Mouse (Mus musculus): ENCODE data around the gene Bicdl2. TPM values are rescaled to one million over a fixed set of nuclear protein-coding genes. Genes with fewer than 3 reads are reported as not detected.

Bicdl2 gene
- polyA plus RNA-seq, 1 experiment from 2014 or later: 0.22 TPM

DNA sequence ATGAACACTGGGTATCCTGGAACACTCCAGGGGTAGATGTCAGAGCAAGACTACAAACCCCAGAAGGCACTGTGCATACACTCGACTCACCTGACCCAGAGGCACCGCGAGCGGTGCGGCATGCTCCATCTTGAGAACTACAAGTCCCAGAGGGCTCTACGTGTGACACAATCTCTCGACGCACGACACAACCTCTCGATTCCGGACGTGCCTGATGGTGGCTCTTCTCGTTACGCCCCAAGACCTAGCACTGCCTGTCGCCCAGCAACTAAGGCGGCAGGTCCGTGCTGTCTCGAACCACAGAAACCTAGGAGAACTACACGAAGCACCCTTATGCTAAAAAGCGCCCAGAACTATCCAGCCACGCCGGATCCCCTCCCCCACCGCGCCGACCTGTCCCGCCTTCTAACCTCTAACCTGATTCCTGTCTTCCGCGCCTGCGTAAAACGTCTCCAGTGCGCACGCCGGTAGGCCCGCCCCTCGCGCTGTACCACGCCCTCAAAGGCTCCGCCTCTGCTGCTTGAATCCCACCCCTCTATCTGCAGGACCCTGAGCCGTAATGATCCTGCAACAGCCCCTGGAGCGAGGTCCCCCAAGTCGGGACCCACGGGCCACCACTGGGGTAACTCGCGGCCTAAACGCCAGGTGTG, 13.2 kb downstream of the Bicdl2 start, which contains the start of the genes Hcfc1r1 and Thoc6:
TSS of gene Hcfc1r1 (plus strand) at position 173 of the 650 bp plus-strand sequence.
TSS of gene Thoc6 (minus strand) at position 459 of the 650 bp plus-strand sequence.
- ChIA-PET POLR2A (interaction anchor here (1.5 to 4.0 kb wide), 2 partner anchors 8 to 26 kb away, joined by 4 to 28 read pairs; no protein-coding TSS in a partner anchor), CTCF (interaction anchor here (1.2 to 2.9 kb wide), 3 partner anchors 10 to 26 kb away, joined by 3 to 13 read pairs (median 3); no protein-coding TSS in a partner anchor)
- DNase-seq (ENCODE audit: low read depth, low spot score) (peak; percentile 77), ATAC-seq (peak; percentile 68)
- in situ Hi-C loops (cut with MboI; ENCODE audit: low pct_unique_long_range_greater_than_20kb): no loop called here
- H3K27me3 ChIP-seq: no peaks in the 10 kb centered on the region
- no peak for TF ChIP-seq CTCF (IDR thresholded peaks at IDR 0.05)

DNA sequence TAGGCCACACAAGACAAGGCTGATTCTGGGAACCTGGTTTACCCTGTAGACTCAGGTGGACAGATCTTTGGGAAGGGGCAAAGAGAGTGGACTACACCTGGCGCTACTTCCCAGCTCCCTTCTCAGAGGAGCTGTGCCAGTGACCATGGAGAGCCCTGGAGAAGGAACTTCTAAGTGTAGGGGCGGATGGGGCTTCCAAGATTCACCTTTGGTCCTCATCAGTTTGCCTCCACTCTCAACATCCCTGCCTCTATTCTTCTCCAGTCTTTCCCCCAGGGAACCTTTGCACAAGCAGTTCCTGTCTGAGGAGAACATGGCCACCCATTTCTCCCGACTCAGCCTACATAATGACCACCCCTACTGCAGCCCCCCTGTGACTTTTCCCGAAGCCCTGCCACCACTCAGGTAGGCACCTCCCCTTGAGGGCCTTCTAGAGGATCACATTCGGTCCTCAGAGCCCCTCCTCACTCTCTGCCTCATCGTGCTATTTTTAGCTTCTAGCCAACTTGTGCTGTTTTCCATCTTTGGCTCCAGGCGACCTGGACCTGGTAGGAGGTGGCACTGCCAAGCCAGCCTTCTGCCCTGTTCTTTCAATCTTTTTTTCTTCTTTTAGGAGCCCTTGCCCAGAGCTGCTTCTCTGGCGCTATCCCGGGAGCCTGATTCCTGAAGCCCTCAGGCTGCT, 14.1 kb downstream of the Bicdl2 start:
- ChIA-PET POLR2A (interaction anchor here (1.0 to 4.0 kb wide), 4 partner anchors 9 to 62 kb away, joined by 3 to 28 read pairs (median 4); no protein-coding TSS in a partner anchor), CTCF (interaction anchor here (1.2 to 2.9 kb wide), 4 partner anchors 16 to 32 kb away, joined by 3 to 13 read pairs (median 3); no protein-coding TSS in a partner anchor)
- in situ Hi-C loops (cut with MboI; ENCODE audit: low pct_unique_long_range_greater_than_20kb): no loop called here
- ATAC-seq (peak; percentile 0), DNase-seq (ENCODE audit: low read depth, low spot score) (no peak)
- no peak for TF ChIP-seq CTCF (IDR thresholded peaks at IDR 0.05)
- H3K27me3 ChIP-seq: no peaks in the 10 kb centered on the region

- in situ Hi-C loops (cut with MboI; ENCODE audit: low pct_unique_long_range_greater_than_20kb): no loop called here
- POLR2A ChIA-PET: interaction anchor here (1.0 to 4.0 kb wide), 4 partner anchors 10 to 62 kb away, joined by 3 to 28 read pairs (median 4); no protein-coding TSS in a partner anchor
- CTCF ChIA-PET: interaction anchor here (1.3 to 2.9 kb wide), 3 partner anchors 17 to 31 kb away, joined by 3 to 13 read pairs (median 3); no protein-coding TSS in a partner anchor
- no peak for TF ChIP-seq CTCF (IDR thresholded peaks at IDR 0.05)
- peak; percentile 37 for ATAC-seq
- no peaks in the 10 kb centered on the region for H3K27me3 ChIP-seq
- no peak for DNase-seq (ENCODE audit: low read depth, low spot score)
Measured at GRCm38 (mm10) chr17:23675127-23675526, 14.8 kb downstream of the Bicdl2 start.

DNA sequence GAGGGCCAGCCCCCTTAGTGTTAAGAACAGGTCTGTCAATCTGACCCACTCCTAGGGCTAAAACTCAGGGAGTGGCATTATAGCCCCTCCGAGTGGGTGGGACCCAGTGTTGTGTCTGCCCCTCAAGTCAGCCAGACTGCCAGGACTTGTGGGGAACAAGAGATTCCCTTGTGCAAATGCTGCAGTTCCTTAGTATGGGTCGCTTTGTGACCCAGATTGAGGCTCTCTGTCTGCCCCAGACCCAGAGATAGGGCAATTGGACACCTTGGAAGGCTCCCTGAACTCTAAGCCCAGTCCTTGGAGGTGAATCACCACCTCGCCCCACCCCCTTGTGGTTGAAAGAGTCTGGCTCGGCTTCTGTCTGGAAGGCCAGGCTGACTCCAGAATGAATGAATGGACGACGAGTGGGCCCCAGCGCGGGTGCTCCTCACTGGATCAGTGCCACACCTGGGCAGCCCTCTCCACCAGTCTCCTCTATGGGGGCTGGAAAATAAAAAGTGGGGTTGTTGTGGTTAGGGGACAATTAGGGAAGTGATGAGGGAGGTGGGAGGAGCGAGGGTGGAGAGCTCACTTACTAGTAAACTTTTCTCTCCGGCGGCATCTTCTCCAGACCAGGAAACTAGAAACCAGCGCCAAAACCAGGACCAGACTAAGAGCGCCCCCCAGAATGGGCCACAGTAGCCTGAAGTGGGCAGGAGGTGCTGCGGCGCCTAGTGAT, 15.4 kb downstream of the Bicdl2 start:
- POLR2A ChIA-PET: interaction anchor here (0.6 to 4.0 kb wide), 4 partner anchors 8 to 1434 kb away, joined by 3 to 28 read pairs (median 3); no protein-coding TSS in a partner anchor
- H3K27me3 ChIP-seq: no peaks in the 10 kb centered on the region
- DNase-seq (ENCODE audit: low read depth, low spot score) (peak; percentile 71), ATAC-seq (peak; percentile 61)
- TF ChIP-seq CTCF (IDR thresholded peaks at IDR 0.05): no peak
- in situ Hi-C loops (cut with MboI; ENCODE audit: low pct_unique_long_range_greater_than_20kb): no loop called here
- CTCF ChIA-PET: interaction anchor here (2.9 kb wide), 1 partner anchor 24 kb away, joined by 13 read pairs; no protein-coding TSS in a partner anchor

- DNase-seq (ENCODE audit: low read depth, low spot score) (no peak), ATAC-seq (no peak)
- no peak for TF ChIP-seq CTCF (IDR thresholded peaks at IDR 0.05)
- POLR2A ChIA-PET: interaction anchor here (1.0 to 4.0 kb wide), 3 partner anchors 9 to 25 kb away, joined by 3 to 28 read pairs (median 3); no protein-coding TSS in a partner anchor
- H3K27me3 ChIP-seq: no peaks in the 10 kb centered on the region
- in situ Hi-C loops (cut with MboI; ENCODE audit: low pct_unique_long_range_greater_than_20kb): no loop called here
- CTCF ChIA-PET: interaction anchor here (2.9 kb wide), 1 partner anchor 23 kb away, joined by 13 read pairs; no protein-coding TSS in a partner anchor
Measured at GRCm38 (mm10) chr17:23676473-23677031, 16.2 kb downstream of the Bicdl2 start.

GRCm38 (mm10) chr17:23677236-23677679, 17.0 kb downstream of the Bicdl2 start, which contains the start of gene Tnfrsf12a:
Gene Tnfrsf12a (minus strand): TSS chr17:23677468.
- in situ Hi-C loops (cut with MboI; ENCODE audit: low pct_unique_long_range_greater_than_20kb): no loop called here
- peak; percentile 29 for ATAC-seq

GRCm38 (mm10) chr17:23679127-23679835, 19.0 kb downstream of the Bicdl2 start, which contains the start of gene Cldn6:
Gene Cldn6 (plus strand): TSS chr17:23679249.
- H3K27me3 ChIP-seq: no peaks in the 10 kb centered on the region
- ChIA-PET POLR2A (no interaction called here), CTCF (no interaction called here)
- TF ChIP-seq CTCF (IDR thresholded peaks at IDR 0.05): no peak
- ATAC-seq (no peak), DNase-seq (ENCODE audit: low read depth, low spot score) (no peak)
- in situ Hi-C loops (cut with MboI; ENCODE audit: low pct_unique_long_range_greater_than_20kb): no loop called here

More at GRCm38 (mm10) chr17:23677236-23677679, 17.0 kb downstream of the Bicdl2 start, which contains the start of gene Tnfrsf12a:
- ChIA-PET CTCF (interaction anchor here (1.5 kb wide), 1 partner anchor 23 kb away, joined by 3 read pairs; no protein-coding TSS in a partner anchor), POLR2A (interaction anchor here (4.0 kb wide), 1 partner anchor 23 kb away, joined by 28 read pairs; no protein-coding TSS in a partner anchor)
- H3K27me3 ChIP-seq: no peaks in the 10 kb centered on the region
- no peak for TF ChIP-seq CTCF (IDR thresholded peaks at IDR 0.05)
- no peak for DNase-seq (ENCODE audit: low read depth, low spot score)

DNA sequence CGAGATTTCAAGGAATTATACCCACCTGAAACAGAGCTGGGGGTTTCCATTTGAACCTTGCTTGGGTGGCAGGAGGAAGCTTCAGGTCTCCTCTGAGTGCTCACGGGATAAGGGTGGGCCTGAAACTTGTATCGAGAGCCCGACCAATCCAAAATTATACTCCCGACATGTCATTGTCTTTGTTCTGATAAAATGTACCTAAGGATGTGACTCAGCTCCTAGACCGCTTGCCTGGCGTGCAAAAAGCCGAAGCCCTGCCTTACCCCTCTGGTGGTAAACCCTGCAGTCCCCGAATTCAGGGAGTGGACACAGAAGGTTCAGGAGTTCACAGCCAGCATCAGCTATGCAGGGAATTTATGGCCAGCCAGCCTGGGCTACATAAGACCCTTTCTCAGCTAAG, 20.0 kb downstream of the Bicdl2 start:
- ChIA-PET CTCF (interaction anchor here (1.6 kb wide), 1 partner anchor 26 kb away, joined by 5 read pairs; no protein-coding TSS in a partner anchor), POLR2A (interaction anchor here (0.9 kb wide), 1 partner anchor 18 kb away, joined by 3 read pairs; no protein-coding TSS in a partner anchor)
- H3K27me3 ChIP-seq: no peaks in the 10 kb centered on the region
- ATAC-seq: no peak
- in situ Hi-C loops (cut with MboI; ENCODE audit: low pct_unique_long_range_greater_than_20kb): no loop called here
- no peak for TF ChIP-seq CTCF (IDR thresholded peaks at IDR 0.05)
- no peak for DNase-seq (ENCODE audit: low read depth, low spot score)

- ChIA-PET POLR2A (no interaction called here), CTCF (interaction anchor here (0.6 to 1.6 kb wide), 2 partner anchors 22 to 25 kb away, joined by 3 to 5 read pairs; no protein-coding TSS in a partner anchor)
- DNase-seq (ENCODE audit: low read depth, low spot score): no peak
- no peaks in the 10 kb centered on the region for H3K27me3 ChIP-seq
- no peak for TF ChIP-seq CTCF (IDR thresholded peaks at IDR 0.05)
- in situ Hi-C loops (cut with MboI; ENCODE audit: low pct_unique_long_range_greater_than_20kb): no loop called here
- ATAC-seq: peak; percentile 32
Measured at GRCm38 (mm10) chr17:23681086-23681485, 20.8 kb downstream of the Bicdl2 start.
